Mouse (Mus musculus): ENCODE measurements around the gene Marc1.

- TF ChIP-seq CTCF (IDR thresholded peaks at IDR 0.05; ENCODE audit: low read depth) = no peak
- no peak for TF ChIP-seq EP300 (optimal IDR thresholded peaks at IDR 0.05)
Measured at GRCm38 (mm10) chr1:184752671-184753070, 58.4 kb downstream of the Marc1 start.

All from stomach, postnatal 0 days (tissue).